Mouse (Mus musculus) liver, postnatal 0 days (tissue): ENCODE data around the gene Zc3h18. TPM values are rescaled to one million over a fixed set of nuclear protein-coding genes. Genes with fewer than 3 reads are reported as not detected.

Source experiments
- ATAC-seq: fragments of 200-750 bp; cut with Nextera tagmentation; 2 replicates; pipeline ENCODE4 v1.8.0; 2017; ENCODE audit warnings: mild to moderate bottlenecking, moderate library complexity
- DNase-seq: peaks from one replicate; pipeline ENCODE4 v3.0.0-alpha.2; 2016
- H3K27ac ChIP-seq: fragments of 300-500 bp; sonication (generic); 2 replicates; pipeline ENCODE4 v1.5.1; 2014; ENCODE audit warnings: antibody characterized with exemption, moderate library complexity, mild to moderate bottlenecking, low read depth
- H3K27me3 ChIP-seq: fragments of 300-500 bp; sonication (generic); 2 replicates; pipeline ENCODE4 v1.6.1; 2014; ENCODE audit warnings: low read length, control low read depth, mixed read lengths; ENCODE audit not compliant: insufficient read depth
- H3K36me3 ChIP-seq: fragments of 300-500 bp; sonication (generic); replicated peaks from 2 replicates; pipeline ENCODE4 v1.6.1; 2014; ENCODE audit warnings: mild to moderate bottlenecking, control low read depth, low read length, moderate library complexity, mixed read lengths; ENCODE audit not compliant: insufficient read depth
- H3K4me1 ChIP-seq: fragments of 300-500 bp; sonication (generic); 2 replicates; pipeline ENCODE4 v1.6.1; 2014; ENCODE audit warnings: antibody characterized with exemption, mild to moderate bottlenecking, control low read depth; ENCODE audit not compliant: insufficient read depth
- H3K4me2 ChIP-seq: fragments of 300-500 bp; sonication (generic); 2 replicates; pipeline ENCODE4 v1.6.1; 2014; ENCODE audit warnings: low read depth, mild to moderate bottlenecking, low read length, moderate library complexity, mixed read lengths
- H3K4me3 ChIP-seq: fragments of 300-500 bp; sonication (generic); 2 replicates; pipeline ENCODE4 v1.5.1; 2014; ENCODE audit warnings: low read depth, low read length
- H3K9ac ChIP-seq: fragments of 300-500 bp; sonication (generic); replicated peaks from 2 replicates; pipeline ENCODE4 v1.6.1; 2014; ENCODE audit warnings: mild to moderate bottlenecking, moderate library complexity
- H3K9me3 ChIP-seq: fragments of 300-500 bp; sonication (generic); 2 replicates; pipeline ENCODE4 v1.6.1; 2016; ENCODE audit warnings: mild to moderate bottlenecking, control low read depth, low read length, mixed read lengths
- CTCF ChIP-seq: sonication (generic); IDR thresholded peaks from 2 replicates; pipeline ENCODE4 v1.5.1; 2016; ENCODE audit warnings: antibody characterized with exemption, low read depth
- EP300 ChIP-seq: IDR thresholded peaks from 2 replicates; pipeline ENCODE4 v1.6.1; 2016; ENCODE audit warnings: antibody characterized with exemption, low read depth, mild to moderate bottlenecking
- WGBS: fragments of 180-500 bp; shearing (Covaris S2); extraction: QIAGEN DNeasy Blood & Tissue Kit; methylation state at CpG from one replicate; pipeline ENCODE4 v1.1.7; 2014; ENCODE audit not compliant: insufficient replicate concordance; 5-methylcytosine and 5-hydroxymethylcytosine counted together
- polyA plus RNA-seq: library from polyadenylated mRNA; unstranded; fragments of >200 nt; fragmentation: Nextera tagmentation; extraction: Ambion mirVana; gene quantifications from 2 replicates; pipeline ENCODE4 v1.2.1, GENCODE M21; 2015

Gene Zc3h18
- polyA plus RNA-seq, 1 experiment from 2014 or later: 15.6 TPM

DNA sequence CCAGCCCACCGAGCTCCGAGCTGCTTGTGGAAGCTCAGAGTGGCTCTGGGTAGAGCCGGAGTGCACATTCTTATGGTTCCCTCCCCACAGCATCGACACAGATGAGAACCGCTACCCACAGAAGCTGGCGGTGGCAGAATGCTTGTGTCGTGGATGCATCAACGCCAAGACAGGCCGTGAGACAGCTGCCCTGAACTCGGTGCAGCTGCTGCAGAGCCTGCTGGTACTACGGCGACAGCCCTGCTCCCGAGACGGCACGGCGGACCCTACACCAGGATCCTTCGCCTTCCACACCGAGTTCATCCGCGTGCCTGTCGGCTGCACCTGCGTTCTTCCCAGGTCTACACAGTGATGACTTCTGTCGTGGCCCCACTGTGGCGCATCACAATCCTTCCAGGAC is 46.8 kb downstream of the Zc3h18 start:
- TF ChIP-seq EP300 (no peak), CTCF (no peak)
- 86% methylated on average over 24 of the region's 24 CpGs for WGBS
- Histone ChIP-seq H3K4me1 (no peaks in the 10 kb centered on the region), H3K36me3 (peaks cover 22% of the 10 kb centered on the region), H3K27me3 (no peaks in the 10 kb centered on the region), H3K9ac (no peak overlapping the region), H3K27ac (no peak overlapping the region), H3K4me2 (no peak overlapping the region), H3K4me3 (no peak overlapping the region), H3K9me3 (no peaks in the 10 kb centered on the region)
- DNase-seq: no peak
- ATAC-seq: no peak

DNA sequence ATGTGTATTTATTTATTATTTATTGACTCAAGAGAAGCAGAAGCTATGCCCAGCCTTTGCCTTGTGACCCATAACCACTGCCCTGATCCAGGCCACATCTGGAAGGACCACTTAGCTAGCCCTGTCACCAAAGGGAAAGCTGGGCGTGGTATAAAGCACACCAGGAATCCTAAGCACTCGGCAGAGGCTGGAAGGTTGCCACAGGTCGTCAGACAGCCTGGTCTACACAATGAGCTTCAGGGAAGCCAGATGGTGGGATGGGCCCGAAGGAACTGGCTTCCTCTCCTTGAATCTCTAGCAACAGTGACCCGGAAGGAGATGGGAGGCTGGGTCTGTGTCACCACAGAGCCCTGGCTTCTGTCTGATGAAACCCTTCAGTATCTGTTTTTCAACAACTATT is 47.2 kb downstream of the Zc3h18 start:
- Histone ChIP-seq H3K4me2 (no peak overlapping the region), H3K9ac (no peak overlapping the region), H3K36me3 (peaks cover 22% of the 10 kb centered on the region), H3K27me3 (no peaks in the 10 kb centered on the region), H3K4me1 (no peaks in the 10 kb centered on the region; the same call in 1 of the 2 replicates), H3K4me3 (no peak overlapping the region), H3K9me3 (no peaks in the 10 kb centered on the region), H3K27ac (no peak overlapping the region)
- DNase-seq (no peak), ATAC-seq (no peak)
- WGBS: 56% methylated on average over 5 of the region's 5 CpGs
- no peak for TF ChIP-seq CTCF
- TF ChIP-seq EP300: no peak

DNA sequence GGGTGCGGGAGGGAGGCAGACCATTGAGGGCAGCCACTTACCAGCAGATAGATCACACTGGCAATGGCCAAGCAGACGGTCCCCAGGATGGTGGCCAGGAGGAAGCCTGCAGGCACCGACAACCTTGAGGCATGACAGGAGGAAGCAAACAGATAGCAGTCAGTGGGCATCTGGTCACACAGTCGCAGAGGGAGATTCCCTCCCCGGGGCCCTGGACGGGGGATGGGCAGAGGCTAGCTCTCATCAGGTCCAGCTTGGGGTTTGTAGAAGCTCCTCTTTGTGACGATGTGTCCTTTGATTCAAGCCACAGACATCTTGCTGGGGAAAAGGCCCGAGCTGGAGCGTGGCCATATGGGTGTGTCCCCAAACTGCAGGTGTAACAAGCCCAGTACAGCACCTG is 49.7 kb downstream of the Zc3h18 start:
- Histone ChIP-seq H3K27ac (no peak overlapping the region), H3K9me3 (no peaks in the 10 kb centered on the region), H3K4me1 (peaks cover 5% of the 10 kb centered on the region; the same call in 1 of the 2 replicates), H3K4me2 (no peak overlapping the region), H3K4me3 (no peak overlapping the region), H3K36me3 (peaks cover 19% of the 10 kb centered on the region), H3K27me3 (no peaks in the 10 kb centered on the region), H3K9ac (no peak overlapping the region)
- ATAC-seq (no peak), DNase-seq (no peak)
- TF ChIP-seq EP300 (no peak), CTCF (no peak)
- WGBS: 64% methylated on average over 9 of the region's 9 CpGs

DNA sequence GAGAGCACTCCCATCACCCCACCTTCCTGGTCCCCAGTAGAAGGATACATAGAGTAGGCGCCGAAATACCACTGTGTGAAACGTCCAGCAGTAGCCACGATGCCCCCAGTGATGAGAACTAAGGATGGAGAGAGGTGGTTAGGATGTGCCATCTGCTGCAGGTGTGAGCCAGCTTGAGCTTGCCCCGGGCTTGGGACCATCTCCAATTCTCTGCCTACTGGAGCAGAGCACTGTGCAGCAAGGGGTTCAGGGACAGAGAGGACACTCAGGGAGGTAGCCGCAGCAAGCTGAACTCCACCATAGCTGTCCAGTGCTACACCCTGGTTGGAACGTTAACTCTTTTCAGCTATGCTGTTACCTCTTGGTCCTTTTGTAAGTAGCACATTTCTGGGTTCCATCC is 51.2 kb downstream of the Zc3h18 start:
- Histone ChIP-seq H3K9me3 (no peaks in the 10 kb centered on the region), H3K36me3 (peaks cover 19% of the 10 kb centered on the region), H3K27me3 (no peaks in the 10 kb centered on the region), H3K4me1 (peaks cover 15% of the 10 kb centered on the region), H3K4me3 (no peak overlapping the region), H3K27ac (peak overlapping the region; percentile 12; the same call in 1 of the 2 replicates), H3K9ac (no peak overlapping the region), H3K4me2 (peak overlapping the region; percentile 26; the same call in 1 of the 2 replicates)
- TF ChIP-seq EP300 (no peak), CTCF (no peak)
- DNase-seq: no peak
- 78% methylated on average over 7 of the region's 7 CpGs for WGBS
- ATAC-seq: no peak

DNA sequence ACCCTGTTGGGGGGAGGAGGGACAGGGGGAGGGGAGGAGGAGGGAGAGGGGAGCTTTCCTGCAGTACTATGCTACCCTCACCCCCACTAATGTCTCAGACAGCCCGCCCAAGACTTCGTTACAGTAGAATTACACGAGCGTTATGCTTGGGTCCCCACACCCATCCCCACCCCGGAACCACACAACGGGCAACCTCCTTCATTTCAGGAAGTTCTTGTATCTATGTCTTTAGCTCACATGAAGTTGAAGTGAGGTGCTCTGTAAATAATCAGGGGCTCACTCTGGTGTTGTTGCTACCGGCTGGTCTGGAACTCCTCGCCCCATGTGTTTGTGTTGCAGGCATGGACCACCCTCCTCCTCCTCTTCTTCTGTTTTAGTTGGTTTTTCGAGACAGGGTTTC is 51.8 kb downstream of the Zc3h18 start:
- TF ChIP-seq CTCF (no peak), EP300 (no peak)
- H3K9me3 ChIP-seq: no peaks in the 10 kb centered on the region
- H3K9ac ChIP-seq: no peak overlapping the region
- no peak overlapping the region for H3K4me3 ChIP-seq
- peaks cover 21% of the 10 kb centered on the region for H3K4me1 ChIP-seq
- no peak for DNase-seq
- H3K36me3 ChIP-seq: peaks cover 19% of the 10 kb centered on the region
- ATAC-seq: no peak
- 64% methylated on average over 9 of the region's 9 CpGs for WGBS
- peak overlapping the region; percentile 24; the same call in 1 of the 2 replicates for H3K27ac ChIP-seq
- no peaks in the 10 kb centered on the region for H3K27me3 ChIP-seq
- H3K4me2 ChIP-seq: peak overlapping the region; percentile 26; the same call in 1 of the 2 replicates

DNA sequence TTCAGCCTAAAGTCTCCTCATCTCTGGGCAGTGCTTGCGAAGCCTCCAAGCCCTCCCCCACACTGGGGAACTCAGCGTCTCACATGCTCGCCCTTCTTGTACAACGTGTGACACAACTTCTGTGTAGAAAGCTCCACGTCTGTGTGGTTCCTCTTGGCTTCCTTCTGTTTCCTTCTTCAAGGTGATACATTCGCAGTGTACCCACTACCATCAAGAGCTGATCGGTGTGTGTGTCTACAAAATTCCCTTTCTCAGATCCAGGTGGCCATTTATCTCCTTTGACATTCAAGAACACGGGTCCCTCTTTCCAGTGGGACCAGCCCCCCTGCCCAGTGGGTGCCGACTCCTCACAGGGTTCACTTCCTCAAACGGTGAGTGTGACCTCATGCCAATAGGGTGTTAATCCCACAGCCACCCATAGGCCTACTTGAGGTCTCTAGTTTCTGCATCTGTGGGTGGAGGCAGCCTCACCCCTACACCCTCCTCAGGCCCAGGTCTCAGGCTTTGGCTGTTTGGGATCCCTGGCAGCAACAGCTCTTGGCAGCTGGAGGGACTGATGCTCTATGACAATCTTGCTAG is 53.7 kb downstream of the Zc3h18 start:
- DNase-seq (peak; percentile 58), ATAC-seq (peak; percentile 62)
- Histone ChIP-seq H3K4me3 (no peak overlapping the region), H3K9ac (peak overlapping the region; percentile 21; the same call in 1 of the 2 replicates), H3K27me3 (no peaks in the 10 kb centered on the region), H3K9me3 (no peaks in the 10 kb centered on the region), H3K27ac (peak overlapping the region; percentile 94), H3K36me3 (peaks cover 14% of the 10 kb centered on the region), H3K4me2 (peak overlapping the region; percentile 90), H3K4me1 (peaks cover 28% of the 10 kb centered on the region)
- TF ChIP-seq CTCF (peak; percentile 42; the same call in 1 of the 2 replicates), EP300 (no peak)
- 41% methylated on average over 10 of the region's 10 CpGs for WGBS
